Mouse (Mus musculus): ENCODE data around the gene Elf2.

GRCm38 (mm10) chr3:51368011-51368410 lies 27.5 kb upstream of the Elf2 start:
- no peak for TF ChIP-seq GATA1 (IDR thresholded peaks at IDR 0.05; ENCODE audit: low read depth, low read length)
- no peak for TF ChIP-seq CTCF (IDR thresholded peaks at IDR 0.05 in 2 of 3, conservative IDR thresholded peaks at IDR 0.05 in 1 of 3; ENCODE audit: control insufficient read depth in 1 of 3, insufficient read depth in 1 of 3, low read depth in 2 of 3, low read length in 3 of 3, poor library complexity in 1 of 3, severe bottlenecking in 1 of 3)
- no peak for TF ChIP-seq POLR2A (IDR thresholded peaks at IDR 0.05; ENCODE audit: control insufficient read depth in 1 of 2, insufficient read depth in 1 of 2, low read depth in 1 of 2, low read length in 2 of 2, poor library complexity in 1 of 2)
- TF ChIP-seq MYC (IDR thresholded peaks at IDR 0.05; ENCODE audit: low read depth, low read length): no peak
- no peak for TF ChIP-seq ZC3H11A (IDR thresholded peaks at IDR 0.05; ENCODE audit: low read depth, low read length)
- TF ChIP-seq EP300 (IDR thresholded peaks at IDR 0.05; ENCODE audit: low read depth in 1 of 2, low read length in 2 of 2): 0 out of 4 replicates have a peak, but pooled peaks of 1 of the 2 experiments have one; percentile 8
- no peak for TF ChIP-seq NRF1 (IDR thresholded peaks at IDR 0.05; ENCODE audit: insufficient read depth, low read depth, low read length, poor library complexity, severe bottlenecking)
- TF ChIP-seq TAL1 (IDR thresholded peaks at IDR 0.05; ENCODE audit: low read length): no peak
